Mouse (Mus musculus) G1E (cell line): ENCODE measurements around the gene Bola2. TPM values are rescaled to one million over a fixed set of nuclear protein-coding genes. Genes with fewer than 3 reads are reported as not detected.

Source experiments
- ATAC-seq: 2 replicates; pipeline ENCODE4 v1.8.0; 2016; ENCODE audit warnings: mild to moderate bottlenecking; ENCODE audit not compliant: insufficient number of reproducible peaks, poor library complexity, low FRiP score, severe bottlenecking; ENCODE audit errors: extremely low read depth
- DNase-seq: peaks from one replicate; pipeline ENCODE4 v3.0.0; 2012; ENCODE audit warnings: low spot score
- H3K27me3 ChIP-seq: 2 replicates; pipeline ENCODE4 v1.6.1; 2012; ENCODE audit warnings: mild to moderate bottlenecking, low read length, inconsistent platforms; ENCODE audit not compliant: insufficient read depth
- H3K36me3 ChIP-seq: replicated peaks from 2 replicates; pipeline ENCODE3; 2012; ENCODE audit warnings: mild to moderate bottlenecking, inconsistent platforms
- H3K4me1 ChIP-seq: 2 replicates; pipeline ENCODE4 v1.6.1; 2012; ENCODE audit warnings: low read depth, low read length, inconsistent platforms, mixed read lengths; ENCODE audit not compliant: insufficient read depth
- H3K4me3 ChIP-seq: 2 replicates; pipeline ENCODE4 v1.5.1; 2012; ENCODE audit warnings: low read depth, mild to moderate bottlenecking, inconsistent platforms, low read length, moderate library complexity, mixed read lengths
- H3K9me3 ChIP-seq: replicated peaks from 2 replicates; pipeline ENCODE4 v1.6.1; 2012; ENCODE audit warnings: inconsistent platforms
- CTCF ChIP-seq: IDR thresholded peaks from 2 replicates; pipeline ENCODE4 v1.5.1; 2012; ENCODE audit warnings: low read depth, low read length, inconsistent platforms, mixed read lengths
- GATA1 ChIP-seq: IDR thresholded peaks from 2 replicates; pipeline ENCODE4 v1.6.1; 2012; ENCODE audit warnings: borderline replicate concordance, low read length, inconsistent platforms, mixed read lengths
- GATA2 ChIP-seq: IDR thresholded peaks from 2 replicates; pipeline ENCODE4 v1.6.1; 2012; ENCODE audit warnings: low read depth, low read length, inconsistent platforms, borderline replicate concordance
- POLR2AphosphoS5 ChIP-seq: IDR thresholded peaks from 2 replicates; pipeline ENCODE4 v1.6.1; 2012; ENCODE audit warnings: low read depth, low read length, inconsistent platforms; ENCODE audit not compliant: insufficient replicate concordance
- TAL1 ChIP-seq: conservative IDR thresholded peaks from 2 replicates; pipeline ENCODE4 v1.6.1; 2012; ENCODE audit warnings: low read depth, low read length, inconsistent platforms, mixed read lengths
- polyA plus RNA-seq: library from polyadenylated mRNA; stranded (reverse); fragments of >175 nt; gene quantifications from 2 replicates; pipeline ENCODE4 v1.2.3, GENCODE M21; 2012
- total RNA-seq, 2 experiments: library from RNA; stranded (forward) in 1 of 2; stranded (reverse) in 1 of 2; fragments of 200-1000 nt in 1 of 2; fragments of >200 nt in 1 of 2; fragmentation: Nextera tagmentation in 1 of 2; gene quantifications; 2 replicates each; pipeline ENCODE4 v1.2.3; 2014 to 2017

Bola2 gene
- total RNA-seq (2014; fragmentation: Nextera tagmentation) = 77.5 and 93.8 TPM in 2 replicates
- total RNA-seq (2017) = 117 and 161 TPM in 2 replicates
- polyA plus RNA-seq = 189 and 303 TPM in 2 replicates

- H3K4me1 ChIP-seq = peaks cover 59% of the 10 kb centered on the region
- no peaks in the 10 kb centered on the region for H3K27me3 ChIP-seq
- H3K36me3 ChIP-seq = peaks cover 68% of the 10 kb centered on the region
- peak within 1 kb of the TSS; percentile 92 for H3K4me3 ChIP-seq
- H3K9me3 ChIP-seq = no peaks in the 10 kb centered on the region
- peak; percentile 56 for ATAC-seq
- peak; percentile 73 for DNase-seq
- TF ChIP-seq GATA2 = no peak
- no peak for TF ChIP-seq TAL1
- no peak for TF ChIP-seq POLR2AphosphoS5
- TF ChIP-seq CTCF = no peak
- TF ChIP-seq GATA1 = no peak
Observed at GRCm38 (mm10) chr7:126695210-126695611, at the start of gene Bola2. TSS of gene Bola2 (plus strand) at chr7:126695401.

- no peak overlapping the region for H3K4me3 ChIP-seq
- no peaks in the 10 kb centered on the region for H3K36me3 ChIP-seq
- no peaks in the 10 kb centered on the region for H3K9me3 ChIP-seq
- DNase-seq = no peak
- peaks cover 32% of the 10 kb centered on the region for H3K4me1 ChIP-seq
- TF ChIP-seq CTCF = no peak
- TF ChIP-seq POLR2AphosphoS5 = no peak
- TF ChIP-seq GATA1 = no peak
- no peak for TF ChIP-seq GATA2
- no peak for TF ChIP-seq TAL1
- no peak for ATAC-seq
- H3K27me3 ChIP-seq = no peaks in the 10 kb centered on the region
Observed at GRCm38 (mm10) chr7:126645708-126646107, 49.5 kb upstream of the Bola2 start.

- peaks cover 14% of the 10 kb centered on the region for H3K36me3 ChIP-seq
- DNase-seq = no peak
- H3K27me3 ChIP-seq = no peaks in the 10 kb centered on the region
- H3K4me3 ChIP-seq = peak overlapping the region; percentile 83; the same call in 1 of the 2 replicates
- ATAC-seq = no peak
- H3K9me3 ChIP-seq = no peaks in the 10 kb centered on the region
- TF ChIP-seq CTCF (no peak), GATA2 (no peak), TAL1 (no peak), GATA1 (no peak), POLR2AphosphoS5 (no peak)
- peaks cover 54% of the 10 kb centered on the region for H3K4me1 ChIP-seq
Observed at GRCm38 (mm10) chr7:126648486-126648885, 46.7 kb upstream of the Bola2 start.

GRCm38 (mm10) chr7:126649231-126650051 is 45.8 kb upstream of the Bola2 start, which contains the start of gene Sgf29:
TSS of gene Sgf29 (plus strand) at chr7:126649309.
- Histone ChIP-seq H3K27me3 (no peaks in the 10 kb centered on the region), H3K9me3 (no peaks in the 10 kb centered on the region), H3K4me3 (peak within 1 kb of the TSS; percentile 83), H3K4me1 (peaks cover 60% of the 10 kb centered on the region), H3K36me3 (peaks cover 19% of the 10 kb centered on the region)
- TF ChIP-seq GATA1 = no peak
- no peak for TF ChIP-seq CTCF
- no peak for TF ChIP-seq GATA2
- no peak for TF ChIP-seq POLR2AphosphoS5
- no peak for TF ChIP-seq TAL1
- DNase-seq (peak; percentile 82), ATAC-seq (peak; percentile 47; the same call in 1 of the 2 replicates)

- no peak overlapping the region for H3K4me3 ChIP-seq
- H3K36me3 ChIP-seq = peaks cover 27% of the 10 kb centered on the region
- TF ChIP-seq GATA1 = no peak
- TF ChIP-seq TAL1 = peak; percentile 86
- no peak for TF ChIP-seq POLR2AphosphoS5
- peak; percentile 40; the same call in 1 of the 2 replicates for TF ChIP-seq GATA2
- TF ChIP-seq CTCF = no peak
- ATAC-seq = peak; percentile 72
- no peaks in the 10 kb centered on the region for H3K27me3 ChIP-seq
- peaks cover 71% of the 10 kb centered on the region for H3K4me1 ChIP-seq
- DNase-seq = peak; percentile 38
- no peaks in the 10 kb centered on the region for H3K9me3 ChIP-seq
Observed at GRCm38 (mm10) chr7:126650852-126651251, 44.3 kb upstream of the Bola2 start.

GRCm38 (mm10) chr7:126653991-126654390 is 41.2 kb upstream of the Bola2 start:
- peaks cover 37% of the 10 kb centered on the region for H3K36me3 ChIP-seq
- H3K4me1 ChIP-seq = peaks cover 90% of the 10 kb centered on the region
- DNase-seq = no peak
- no peak for TF ChIP-seq TAL1
- no peak for TF ChIP-seq CTCF
- TF ChIP-seq GATA1 = no peak
- TF ChIP-seq POLR2AphosphoS5 = no peak
- H3K27me3 ChIP-seq = no peaks in the 10 kb centered on the region
- H3K4me3 ChIP-seq = no peak overlapping the region
- ATAC-seq = no peak
- no peaks in the 10 kb centered on the region for H3K9me3 ChIP-seq
